Mouse (Mus musculus) heart, adult 9 months (tissue): ENCODE results near the gene 4930579G24Rik.

Experiments
- DNase-seq, 2 experiments: peaks; one replicate each; pipeline ENCODE4 v3.0.0; 2022; ENCODE audit warnings: low spot score in 2 of 2

Gene 4930579G24Rik

DNA sequence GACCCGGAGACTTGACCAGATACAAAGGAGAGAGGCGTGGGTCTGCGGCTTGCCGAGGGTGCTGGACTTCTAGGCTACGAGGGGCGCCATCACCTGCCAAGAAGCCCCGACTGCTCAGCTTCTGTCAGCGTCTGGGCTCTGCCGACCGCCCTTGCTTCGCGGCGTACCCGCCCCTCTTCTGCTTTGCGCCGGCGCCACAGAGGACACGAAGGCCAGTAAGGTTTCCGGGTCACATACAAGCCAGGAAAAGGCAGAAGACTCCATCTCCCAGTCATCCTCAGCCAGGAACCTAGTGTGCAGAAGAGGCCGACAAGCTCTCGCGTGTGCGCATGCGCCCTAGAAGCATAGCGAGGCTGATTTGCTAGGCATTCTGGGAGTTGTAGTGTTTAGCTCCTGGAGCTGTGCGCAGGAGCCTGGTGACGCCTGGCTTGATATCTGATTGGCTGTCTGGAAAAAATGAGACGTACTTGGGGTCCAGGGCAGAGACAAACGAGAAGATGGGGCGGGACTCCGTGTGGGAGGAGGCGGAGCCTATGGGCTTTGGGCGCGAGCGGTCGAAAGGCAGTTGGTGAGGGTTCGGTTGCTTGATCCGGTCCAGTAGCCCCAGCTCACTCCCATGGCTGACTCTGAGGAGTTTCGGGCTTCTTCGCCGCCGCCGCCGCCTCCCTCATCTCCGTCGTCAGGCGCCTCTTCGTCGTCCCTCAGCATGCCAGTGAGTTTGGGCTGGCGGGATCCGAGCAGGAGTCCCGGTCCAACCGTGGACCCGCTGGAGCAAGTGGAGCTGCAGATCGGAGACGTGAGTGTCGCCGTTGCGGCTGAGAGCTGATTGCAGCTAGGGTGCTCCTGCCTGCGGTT, at the start of gene 4930579G24Rik:
TSS of gene 4930579G24Rik (plus strand) at position 519 of the 855 bp plus-strand sequence.
- peak; percentile 98 to 100 for DNase-seq

DNA sequence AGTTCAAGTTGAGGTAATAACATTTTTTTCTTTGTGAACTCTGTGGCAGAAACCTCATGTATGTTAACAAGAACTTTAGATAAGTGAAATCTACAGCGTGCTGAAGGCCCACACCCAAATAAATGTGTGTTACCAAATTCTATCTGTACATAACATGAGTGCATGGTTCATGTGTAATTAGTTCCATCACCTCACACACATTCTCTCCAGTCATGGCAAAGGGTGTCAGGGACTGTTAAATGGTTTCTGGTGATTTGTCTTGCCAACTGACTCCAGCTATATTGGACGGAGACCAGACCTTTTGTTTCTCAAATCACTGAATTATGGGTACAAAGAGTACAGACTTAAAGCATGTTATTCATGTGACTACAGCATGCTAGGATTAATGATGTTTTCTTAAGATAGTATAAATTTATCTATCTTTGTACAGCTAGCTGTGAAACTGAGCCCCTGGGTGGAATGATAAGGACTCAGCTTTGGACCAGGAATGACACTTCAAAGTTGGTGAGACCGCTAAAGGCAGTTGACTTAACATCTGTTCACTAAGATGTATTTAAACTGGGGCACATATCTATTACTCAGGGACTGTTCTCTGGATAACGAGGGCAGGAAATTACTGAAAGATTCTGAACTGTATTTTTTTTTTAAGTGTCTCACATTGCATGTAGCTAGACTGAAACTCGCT, 48.8 kb upstream of the 4930579G24Rik start:
- DNase-seq, result no peak

DNA sequence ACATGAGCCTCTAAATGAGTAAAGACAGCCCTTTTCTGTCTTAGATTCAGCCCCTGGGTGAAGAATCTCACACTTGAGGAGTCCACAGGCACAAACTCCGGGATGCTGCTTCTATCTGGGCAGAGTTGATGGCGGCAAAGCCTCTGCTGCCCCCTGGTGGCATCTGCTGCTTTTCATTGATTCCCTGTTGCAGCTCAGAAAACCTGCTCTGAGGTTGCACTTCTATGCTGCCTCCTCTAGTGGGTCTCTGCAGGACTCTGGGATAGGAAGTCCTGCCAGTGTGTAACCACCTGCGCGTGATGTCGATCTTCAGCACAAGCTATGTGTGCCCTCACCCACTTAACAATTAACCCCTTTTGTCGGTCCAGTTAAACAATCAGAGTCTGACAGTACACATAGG, 42.1 kb upstream of the 4930579G24Rik start:
- peak; percentile 71 to 88 for DNase-seq

DNA sequence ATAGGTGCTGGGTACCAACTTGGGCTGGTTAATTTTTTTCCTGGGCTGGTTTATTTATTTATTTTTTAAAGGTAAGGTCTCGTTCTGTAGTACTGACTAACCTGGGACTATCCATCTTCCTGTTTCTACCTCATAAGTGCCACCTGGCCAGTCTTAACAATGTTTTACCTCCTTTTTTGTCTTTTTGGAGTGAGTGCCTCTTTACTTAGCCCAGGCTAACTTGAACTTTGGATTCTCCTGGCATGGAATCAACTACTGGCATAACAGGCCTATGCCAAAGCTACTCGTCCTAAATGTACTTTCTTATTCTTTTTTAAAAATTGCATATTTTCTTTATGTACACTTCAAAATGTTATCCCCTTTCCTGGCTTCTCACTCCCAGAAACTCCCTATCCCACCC, 39.2 kb upstream of the 4930579G24Rik start:
- DNase-seq, result no peak

DNA sequence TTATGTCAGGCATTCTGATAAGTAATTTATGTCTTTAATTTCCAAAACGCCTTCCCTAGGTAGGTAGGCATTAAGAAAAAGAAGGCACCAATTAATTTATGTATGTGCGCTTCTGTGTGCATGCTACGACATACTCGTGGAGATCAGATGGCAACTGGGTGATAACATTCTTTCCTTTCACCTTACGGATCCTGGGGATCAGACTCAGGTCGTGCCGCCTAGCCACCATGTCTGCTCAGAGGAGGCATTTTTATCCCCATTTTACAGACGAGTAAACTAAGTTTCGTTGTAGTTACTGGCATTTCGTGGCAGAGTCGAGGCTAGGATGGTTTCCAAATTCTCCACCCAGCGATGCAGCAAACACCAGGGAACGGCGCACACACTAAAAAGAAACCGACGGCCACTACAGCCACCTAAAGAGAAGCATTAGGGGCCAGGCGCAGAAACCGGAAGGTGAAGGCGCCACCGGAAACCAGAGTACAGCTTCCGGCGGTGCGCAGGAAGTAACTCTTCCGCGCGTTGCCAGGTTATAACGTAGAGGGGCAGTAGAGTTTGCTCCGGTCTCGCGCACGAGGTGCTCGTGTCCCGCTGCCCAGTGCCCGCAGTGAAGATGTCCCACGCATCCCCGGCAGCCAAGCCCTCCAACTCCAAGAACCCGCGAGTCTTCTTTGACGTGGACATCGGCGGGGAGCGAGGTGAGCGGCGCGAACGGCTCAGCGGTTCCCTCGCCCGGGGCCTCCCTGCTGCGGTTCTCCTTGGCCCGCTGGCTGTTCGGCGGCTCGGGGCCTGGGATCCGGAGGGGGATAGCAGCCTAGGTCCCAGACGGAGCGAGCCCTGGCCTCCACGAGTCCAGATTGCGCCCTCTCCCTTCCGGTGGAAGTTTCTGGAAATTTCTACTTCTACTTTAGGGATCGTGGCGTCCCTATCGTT, 37.8 kb upstream of the 4930579G24Rik start, which contains the start of gene Ppid:
TSS of gene Ppid (plus strand) at position 480 of the 930 bp plus-strand sequence.
- peak; percentile 70 to 79 for DNase-seq

DNA sequence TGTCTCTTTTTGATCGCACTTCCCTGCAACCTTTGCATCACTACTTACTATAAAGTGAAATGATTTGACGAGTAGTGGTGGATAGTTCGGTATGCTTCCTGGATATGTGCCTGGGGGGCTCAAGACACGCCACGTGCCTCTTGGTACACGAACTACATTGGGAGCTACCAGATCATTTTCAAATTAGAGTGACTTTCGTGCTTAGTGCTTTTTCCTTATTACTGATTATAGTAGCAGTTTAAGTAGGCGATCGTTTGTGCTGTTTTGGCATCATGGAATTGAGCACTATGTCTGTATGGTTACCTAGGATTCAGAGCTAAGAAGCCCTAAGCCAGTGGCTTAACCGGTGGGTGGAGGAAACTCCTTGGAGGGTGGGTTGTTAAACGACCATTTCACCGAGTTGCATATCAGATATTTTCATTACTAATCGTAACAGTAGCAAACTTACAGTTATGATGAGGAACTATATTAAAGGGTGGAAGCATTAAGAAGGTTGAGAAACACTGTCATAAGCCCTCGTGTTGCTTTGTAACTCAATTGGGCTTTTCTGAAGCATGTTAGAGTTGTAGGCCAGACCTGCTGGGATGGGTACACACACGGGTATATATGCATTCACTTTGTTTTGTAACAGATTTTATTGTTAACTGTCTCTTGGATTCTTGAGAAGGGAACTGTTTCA, 36.9 kb upstream of the 4930579G24Rik start:
- no peak for DNase-seq

DNA sequence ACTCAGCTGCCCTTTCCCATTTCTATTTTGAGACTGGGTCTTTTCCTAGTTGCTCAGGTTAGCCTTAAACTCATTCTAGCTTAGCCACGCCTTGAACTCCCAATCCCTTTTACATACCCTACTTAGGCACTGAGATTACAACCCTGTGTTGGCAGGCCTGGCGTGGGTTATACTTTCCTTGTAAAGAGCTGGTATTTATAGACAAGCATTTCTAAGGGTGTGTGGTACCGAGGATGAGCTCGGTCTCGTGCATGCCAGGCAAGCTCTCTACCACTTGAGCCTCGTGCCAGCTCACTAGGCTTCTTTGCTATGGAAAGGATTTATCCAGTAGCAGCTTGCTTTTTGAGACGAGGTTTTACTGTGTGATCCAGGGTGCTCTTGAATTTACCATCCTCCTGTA, 33.4 kb upstream of the 4930579G24Rik start:
- DNase-seq, result no peak

DNA sequence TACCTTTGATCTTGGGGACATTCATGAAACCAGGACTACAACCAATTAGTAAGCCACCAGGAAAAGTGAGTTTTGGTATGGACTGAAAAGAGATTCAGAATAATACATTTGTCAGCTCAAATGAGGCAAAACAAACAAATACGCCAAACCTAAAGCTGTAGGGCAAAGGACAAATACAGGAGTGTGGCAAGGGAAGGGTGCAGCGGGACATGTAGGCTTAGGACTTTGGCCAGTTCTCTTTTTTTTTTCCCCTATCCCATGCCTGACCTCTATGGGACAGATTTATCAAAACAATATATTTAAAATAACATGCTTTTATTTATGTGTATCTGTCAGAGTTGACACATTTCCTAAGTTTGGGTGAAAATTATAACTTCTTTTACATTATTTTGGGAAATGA, 19.0 kb upstream of the 4930579G24Rik start:
- no peak for DNase-seq

DNA sequence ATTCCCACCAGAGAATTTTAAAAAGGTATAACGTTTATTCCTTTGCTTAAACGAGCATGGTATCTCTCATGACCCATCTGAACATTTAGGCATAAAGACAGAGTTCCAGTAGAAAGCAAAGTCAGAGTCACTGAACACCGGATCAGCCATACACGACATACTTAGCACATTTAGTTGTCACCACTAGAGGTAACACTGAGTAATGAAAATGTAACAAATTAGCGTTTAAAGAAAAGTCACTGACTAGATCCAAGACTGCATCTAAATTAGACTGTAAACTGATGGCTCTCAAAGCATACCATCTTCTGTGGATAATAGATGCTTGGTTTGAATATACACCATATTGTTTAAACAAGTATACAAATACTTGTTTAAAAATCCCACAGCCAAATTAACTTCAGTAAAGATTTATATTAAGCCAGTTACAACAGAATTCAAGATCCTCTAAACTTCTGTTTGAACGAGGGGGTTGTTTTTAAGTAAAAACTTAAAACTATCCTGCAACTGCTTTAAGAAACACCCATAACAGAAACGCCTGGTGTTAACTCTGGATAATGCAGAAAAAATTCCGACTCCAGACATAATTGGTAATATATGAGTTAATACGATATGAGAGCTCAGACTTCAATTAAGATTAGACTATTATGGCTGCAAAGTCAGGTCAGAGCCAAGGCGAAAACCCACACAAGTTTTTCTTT, 1.2 kb upstream of the 4930579G24Rik start:
- no peak for DNase-seq

DNA sequence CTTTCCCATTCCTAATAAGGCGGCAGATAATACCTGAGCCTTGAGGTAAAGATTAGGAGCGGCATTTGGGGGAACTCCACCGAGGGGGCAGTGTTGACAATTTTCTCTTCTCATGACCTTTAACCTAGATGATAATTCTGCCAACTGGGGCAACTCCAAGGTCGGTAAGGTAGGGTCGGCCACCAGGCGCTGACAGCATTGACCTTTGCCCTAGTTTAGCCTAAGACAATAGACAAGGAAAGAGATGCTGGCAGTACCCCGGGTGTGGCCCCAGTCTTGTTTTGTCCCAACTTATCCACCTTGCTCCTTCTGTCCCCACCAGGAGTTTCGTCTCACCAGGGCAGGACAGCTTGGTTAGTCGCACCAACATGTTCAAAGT, 708 bp upstream of the 4930579G24Rik start:
- DNase-seq, result no peak

DNA sequence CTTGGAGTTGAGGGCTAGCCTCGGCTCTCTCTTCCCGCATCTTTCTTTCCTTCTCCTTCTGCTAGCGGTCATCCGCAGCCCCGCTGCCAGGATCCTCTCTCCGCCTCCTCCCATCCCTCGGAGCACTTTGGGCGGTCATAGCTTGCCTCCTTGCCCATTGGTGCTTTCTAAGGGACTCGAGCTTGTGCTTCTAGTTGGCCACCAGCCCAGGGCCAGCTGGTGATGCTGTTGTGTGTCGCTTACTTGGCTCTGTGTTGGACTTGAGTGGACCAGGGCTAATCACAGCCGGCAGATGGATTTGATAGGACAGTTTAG, 494 bp downstream of the 4930579G24Rik start, which contains the start of gene Etfdh:
TSS of gene Etfdh (minus strand) at position 85 of the 315 bp plus-strand sequence.
- DNase-seq, result peak; percentile 58 to 73

DNA sequence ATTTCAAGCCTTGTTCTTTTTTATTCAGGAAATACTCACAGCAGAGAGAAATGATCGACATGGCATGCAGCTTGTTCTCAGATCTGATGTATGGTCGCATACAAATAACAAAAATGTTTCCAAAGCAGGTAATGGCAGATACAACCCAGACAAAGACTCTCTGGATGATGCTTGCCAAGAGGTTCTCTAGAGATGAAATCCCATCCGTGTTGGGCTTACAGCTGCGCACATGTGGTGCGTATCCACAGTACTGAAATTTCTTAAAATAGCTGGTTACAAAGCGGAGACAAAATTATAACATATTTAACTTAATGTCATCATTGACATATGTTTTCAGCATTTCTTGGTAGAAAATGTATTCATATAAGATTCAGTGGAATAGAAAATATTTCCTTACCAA, 23.2 kb downstream of the 4930579G24Rik start:
- no peak for DNase-seq

DNA sequence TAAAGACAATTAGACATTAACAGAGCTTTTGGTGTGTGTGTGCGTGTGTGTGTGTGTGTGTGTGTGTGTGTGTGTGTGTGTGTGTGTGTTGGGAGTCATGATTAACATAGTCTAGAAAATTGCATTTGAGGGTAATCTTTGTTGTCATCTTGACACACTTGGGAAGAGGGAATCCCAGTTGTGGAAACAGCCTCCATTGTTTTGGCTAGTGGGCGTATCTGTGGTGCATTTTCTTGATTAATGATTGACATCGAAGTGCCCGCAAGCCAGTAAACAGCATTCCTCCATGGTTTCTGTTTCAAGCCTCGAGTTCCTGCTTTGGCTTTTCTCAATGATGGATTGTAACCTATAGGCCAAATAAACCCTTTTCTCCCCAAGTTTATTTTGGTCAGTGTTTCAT, 27.8 kb downstream of the 4930579G24Rik start:
- DNase-seq, result no peak

DNA sequence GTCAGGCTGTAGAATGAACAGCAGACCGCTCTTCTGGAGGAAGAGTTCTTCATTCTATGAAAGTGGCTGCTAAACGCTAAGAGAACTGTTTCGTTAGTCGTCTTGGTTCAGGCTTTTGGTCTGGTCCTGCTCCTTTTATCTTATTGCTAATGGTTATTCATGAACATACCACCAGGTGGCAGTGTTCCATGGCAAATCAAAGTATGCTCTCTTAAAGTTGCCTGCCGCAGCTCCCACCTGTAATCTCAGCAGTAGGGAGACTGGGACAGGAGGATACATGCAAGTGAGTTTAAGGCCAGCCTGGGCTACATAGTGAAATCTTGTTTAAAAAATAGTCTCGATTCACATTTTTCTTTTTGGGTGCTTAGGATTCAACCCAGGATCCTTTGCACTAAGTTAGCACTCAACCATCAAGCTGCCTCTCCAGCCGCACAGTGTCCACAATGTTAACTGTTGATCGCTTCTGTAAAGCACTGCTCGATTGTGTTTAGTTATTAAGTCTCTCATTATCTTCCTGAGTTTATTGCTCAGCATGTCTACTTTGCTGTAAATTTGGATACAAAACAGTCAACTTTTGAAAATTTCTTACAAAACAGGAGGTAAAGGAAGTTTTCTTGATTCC, 36.0 kb downstream of the 4930579G24Rik start:
- peak in 1 of 2 experiments; percentile 19 for DNase-seq

DNA sequence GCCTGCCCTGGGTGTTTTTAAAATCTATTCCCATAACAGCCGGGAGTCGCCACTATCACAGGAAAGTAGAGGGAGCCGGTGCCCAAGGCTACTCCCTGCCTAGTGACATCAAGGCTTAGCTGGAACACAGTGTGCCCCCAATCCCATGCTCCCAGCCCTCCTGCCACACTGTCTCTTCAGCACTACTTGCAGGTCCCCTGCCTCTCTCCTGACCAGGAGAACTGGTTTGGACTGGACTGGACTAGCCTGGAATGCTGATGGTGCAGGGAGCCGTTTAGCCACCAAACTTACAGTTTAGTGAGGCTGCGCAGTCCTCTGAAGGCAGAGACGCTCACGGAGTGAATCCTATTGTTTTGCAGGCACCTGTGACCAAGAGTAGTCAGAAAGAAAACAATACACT, 41.7 kb downstream of the 4930579G24Rik start:
- DNase-seq, result no peak

DNA sequence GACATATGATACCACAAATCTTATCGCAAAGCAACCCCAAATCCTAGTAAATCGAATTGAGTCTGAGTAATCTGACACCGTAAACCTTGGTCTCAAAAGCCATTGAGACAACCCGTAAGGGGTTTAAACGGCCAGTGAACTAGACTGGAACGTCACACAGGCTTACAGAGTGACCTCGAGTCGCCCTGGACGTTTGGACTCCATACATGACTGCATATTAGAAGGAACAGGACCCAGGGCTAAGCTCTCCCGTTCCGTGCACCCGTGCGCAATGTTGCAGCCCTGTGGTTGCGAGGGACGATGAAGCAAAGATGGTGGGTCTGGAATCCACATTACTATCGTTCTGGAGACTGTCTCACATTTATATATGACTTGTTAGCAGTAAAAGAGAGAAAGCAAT, 43.3 kb downstream of the 4930579G24Rik start:
- DNase-seq, result no peak

DNA sequence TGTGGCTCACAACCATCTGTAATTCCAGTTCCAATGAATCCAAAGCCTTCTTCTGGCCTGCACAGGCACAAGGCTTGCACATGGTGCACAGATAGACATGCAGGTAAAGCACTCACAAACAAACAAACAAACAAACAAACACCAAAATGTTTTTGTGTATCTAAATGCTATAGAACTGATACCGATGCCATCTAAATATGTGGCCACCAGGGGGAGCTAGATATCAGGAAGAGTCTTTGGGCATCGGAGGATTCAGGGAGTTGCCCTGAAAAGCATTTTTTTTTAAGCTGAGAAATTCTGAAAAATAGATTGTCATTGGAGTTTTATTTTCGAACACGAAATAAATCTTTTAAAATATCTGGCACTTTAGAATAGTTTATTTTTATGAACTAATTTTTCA, 44.2 kb downstream of the 4930579G24Rik start:
- peak in 1 of 2 experiments; percentile 34 for DNase-seq

DNA sequence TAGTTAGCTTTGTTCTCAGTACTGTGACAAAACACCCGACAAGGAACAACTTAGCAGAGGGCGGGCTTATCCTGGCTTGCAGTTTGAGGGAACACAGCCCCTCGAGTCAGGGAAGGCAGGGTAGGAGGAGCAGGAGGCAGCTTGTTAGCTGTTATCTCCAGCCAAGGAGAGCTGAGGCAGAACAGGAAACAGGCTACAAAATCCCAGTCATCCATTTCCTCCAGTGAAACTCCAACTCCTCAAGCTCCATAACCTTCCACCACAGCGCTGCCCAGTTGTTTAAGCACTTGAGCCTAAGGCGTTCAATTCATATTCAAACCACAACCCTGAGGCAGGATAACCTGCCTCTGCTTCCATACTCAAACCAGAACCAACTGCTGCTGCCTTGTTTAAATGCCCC, 45.8 kb downstream of the 4930579G24Rik start:
- DNase-seq, result no peak

DNA sequence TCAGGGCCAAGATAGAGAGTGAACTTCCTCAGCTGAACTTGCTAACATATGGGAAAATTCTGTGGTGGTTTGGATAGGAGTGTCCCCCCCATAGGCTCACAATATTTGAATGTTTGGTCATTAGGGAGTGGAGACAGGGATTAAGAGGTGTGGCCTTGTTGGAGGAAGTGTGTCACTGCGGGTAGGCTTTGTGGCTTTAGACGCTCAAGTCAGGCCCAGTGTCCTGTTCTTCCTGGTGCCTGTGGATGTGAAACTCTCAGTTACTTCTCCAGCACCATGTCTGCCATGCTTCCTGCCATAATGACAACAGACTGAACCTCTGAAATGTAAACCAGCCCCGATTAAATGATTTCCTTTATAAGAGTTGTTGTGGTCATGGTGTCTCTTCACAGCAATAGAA, 47.5 kb downstream of the 4930579G24Rik start:
- DNase-seq, result no peak
